Mouse (Mus musculus) spleen, adult 12 weeks (tissue): ENCODE data around the gene Naa40.

Experiments used
- DNase-seq: peaks from one replicate; pipeline ENCODE4 v3.0.0; 2022; ENCODE audit warnings: low spot score

The Naa40 gene

GRCm38 (mm10) chr19:7181496-7181895 is 59.5 kb downstream of the Naa40 start:
- DNase-seq = no peak

- DNase-seq = no peak
These were observed 60.1 kb downstream of the Naa40 start for GRCm38 (mm10) chr19:7180756-7181405.

GRCm38 (mm10) chr19:7178841-7179452 is 62.0 kb downstream of the Naa40 start:
- no peak for DNase-seq

- DNase-seq = no peak
These were observed 63.0 kb downstream of the Naa40 start for GRCm38 (mm10) chr19:7177804-7178511.

GRCm38 (mm10) chr19:7176041-7176696 is 64.8 kb downstream of the Naa40 start:
- DNase-seq = no peak
